ENCODE assay signal across 10 mouse cellular contexts in the genomic region with DNA sequence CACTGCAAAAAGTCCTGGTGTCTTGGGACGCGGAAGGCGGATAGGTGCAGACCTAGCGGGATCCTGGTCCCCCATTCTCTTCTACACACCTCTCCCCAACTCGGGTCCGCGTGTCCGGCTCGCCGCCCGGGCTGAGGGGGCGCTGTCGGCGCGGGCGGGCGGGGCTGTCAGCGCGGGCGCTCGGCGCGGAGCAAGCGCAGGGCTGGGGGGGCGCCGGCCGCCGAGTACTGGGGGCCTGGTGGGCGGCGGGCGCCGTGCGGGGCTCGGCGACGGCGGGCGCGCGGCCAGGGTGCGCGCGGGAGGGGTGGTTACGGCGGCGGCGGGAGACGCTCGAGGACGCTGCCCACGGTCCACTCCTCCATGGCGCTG. TPM values are rescaled to one million over a fixed set of nuclear protein-coding genes. Genes with fewer than 3 reads are reported as not detected.
DNase-seq lines count a peak whose midpoint lies in the region; ATAC-seq and TF ChIP-seq lines count a peak whose summit lies in the region.
"Had no signal": no experiment of that assay in that cellular context is flagged by ENCODE, and none has a peak within 500 bp of the region (broad histone marks: within the 10 kb centered on the region; RNA-seq: fewer than 3 reads in every experiment).

No protein-coding gene starts in this region.

- no peak for TF ChIP-seq POLR2A in testis, adult 2 months (IDR thresholded peaks at IDR 0.05; ENCODE audit: control insufficient read depth, low read depth, low read length)

- H3K9me3 ChIP-seq in liver, embryonic 15.5 days (replicated peaks), result no peaks in the 10 kb centered on the region
- H3K9me3 ChIP-seq in stomach, postnatal 0 days (ENCODE audit: control insufficient read depth, low read length), result no peaks in the 10 kb centered on the region

- peaks cover 23% of the 10 kb centered on the region for H3K4me1 ChIP-seq in testis, adult 2 months (ENCODE audit: control insufficient read depth, insufficient read depth, low read length)
- peaks cover 21% of the 10 kb centered on the region for H3K4me1 ChIP-seq in liver, embryonic 15.5 days (replicated peaks)
- H3K4me1 ChIP-seq in stomach, postnatal 0 days (replicated peaks; ENCODE audit: control insufficient read depth, insufficient read depth), result no peaks in the 10 kb centered on the region; the same call in 1 of the 2 replicates

- H3K4me3 ChIP-seq in testis, adult 2 months (ENCODE audit: control insufficient read depth, low read depth, low read length), result peak overlapping the region; percentile 48
- 0 out of 2 replicates have a peak overlapping the region, but pooled peaks have one; percentile 17 for H3K4me3 ChIP-seq in liver, embryonic 15.5 days (replicated peaks)
- H3K4me3 ChIP-seq in stomach, postnatal 0 days (ENCODE audit: low read depth, low read length), result peak overlapping the region; percentile 33
- H3K4me3 ChIP-seq: megakaryocyte, embryonic 14.5 days had no signal

- no peaks in the 10 kb centered on the region; the same call in 1 of the 2 replicates for H3K27me3 ChIP-seq in testis, adult 2 months (ENCODE audit: control insufficient read depth, insufficient read depth, low read length)
- peaks cover 84% of the 10 kb centered on the region for H3K27me3 ChIP-seq in liver, embryonic 15.5 days
- H3K27me3 ChIP-seq in stomach, postnatal 0 days (ENCODE audit: control insufficient read depth, insufficient read depth, low read length), result peaks cover 19% of the 10 kb centered on the region

- no peak for TF ChIP-seq CTCF in testis, adult 2 months (IDR thresholded peaks at IDR 0.05; ENCODE audit: control insufficient read depth, insufficient read depth, insufficient replicate concordance, low read depth, low read length)
- no peak; the same call in 1 of the 2 replicates for TF ChIP-seq CTCF in stomach, postnatal 0 days (IDR thresholded peaks at IDR 0.05; ENCODE audit: low read depth)

- DNase-seq in cerebellum, postnatal 10 days, result peak; percentile 47 to 52
- DNase-seq in cerebellum, adult 8-10 months, result no peak
- DNase-seq in testis, postnatal 14 days (ENCODE audit: low spot score), result no peak
- no peak for DNase-seq in stomach, postnatal 0 days (ENCODE audit: low spot score)
- no peak for DNase-seq in adrenal gland, postnatal 36 days
- no peak for DNase-seq in cerebellum, postnatal 25 days

- no peak for TF ChIP-seq EP300 in stomach, postnatal 0 days (optimal IDR thresholded peaks at IDR 0.05)

- H3K4me2 ChIP-seq in liver, embryonic 15.5 days, result peak overlapping the region; percentile 33; the same call in 1 of the 2 replicates
- H3K4me2 ChIP-seq in stomach, postnatal 0 days (replicated peaks; ENCODE audit: low read depth), result peak overlapping the region; percentile 54

- ATAC-seq in liver, embryonic 15.5 days (ENCODE audit: insufficient read depth), result no peak
- no peak for ATAC-seq in stomach, postnatal 0 days (ENCODE audit: low FRiP score, low TSS enrichment)

- no peak overlapping the region for H3K27ac ChIP-seq in testis, adult 2 months (ENCODE audit: control insufficient read depth, insufficient read depth, low read depth, low read length)
- H3K27ac ChIP-seq in liver, embryonic 15.5 days (replicated peaks), result no peak overlapping the region
- no peak overlapping the region for H3K27ac ChIP-seq in stomach, postnatal 0 days (replicated peaks)

- no peak overlapping the region for H3K9ac ChIP-seq in liver, embryonic 15.5 days
- no peak overlapping the region for H3K9ac ChIP-seq in stomach, postnatal 0 days (ENCODE audit: low read length)

- H3K36me3 ChIP-seq in testis, adult 2 months (ENCODE audit: control insufficient read depth, insufficient read depth, low read length), result no peaks in the 10 kb centered on the region
- H3K36me3 ChIP-seq in liver, embryonic 15.5 days (replicated peaks), result no peaks in the 10 kb centered on the region
- no peaks in the 10 kb centered on the region for H3K36me3 ChIP-seq in stomach, postnatal 0 days (ENCODE audit: control insufficient read depth, insufficient read depth, low read length)

- WGBS in liver, embryonic 15.5 days (ENCODE audit: insufficient replicate concordance), result under 1% methylated on average over 51 of the region's 52 CpGs
- under 1% methylated on average over 27 of the region's 52 CpGs for WGBS in stomach, postnatal 0 days

RNA-seq across cellular contexts. Expression of gene Kif26a, which starts 2.2 kb away (rescaled TPM):
- 0.98 and 1.1 TPM in 2 replicates for polyA plus RNA-seq in testis, adult 2 months (2012; rRNA removed)
- 0.10 and 0.22 TPM in 2 replicates for polyA plus RNA-seq in liver, embryonic 15.5 days (2015; fragmentation: Nextera tagmentation; extraction: Ambion mirVana)
- polyA plus RNA-seq in stomach, postnatal 0 days (2015; fragmentation: Nextera tagmentation; extraction: Ambion mirVana), result 0.75 and 0.80 TPM in 2 replicates
- total RNA-seq in adrenal gland, postnatal 36 days (2021), result 1 to 10 TPM; 4.9 to 9.5 TPM

RNA-seq across cellular contexts. Expression of gene Aspg, which starts 37.3 kb away (rescaled TPM):
- polyA plus RNA-seq in testis, adult 2 months (2012; rRNA removed), result 1.2 and 5.4 TPM in 2 replicates
- polyA plus RNA-seq in liver, embryonic 15.5 days (2015; fragmentation: Nextera tagmentation; extraction: Ambion mirVana), result 0.28 and 0.36 TPM in 2 replicates
- polyA plus RNA-seq in stomach, postnatal 0 days (2015; fragmentation: Nextera tagmentation; extraction: Ambion mirVana), result 6.0 and 6.9 TPM in 2 replicates
- 10 to 100 TPM; 23.9 to 38.3 TPM for total RNA-seq in adrenal gland, postnatal 36 days (2021)
- total RNA-seq: gastrocnemius, adult 18-20 months had no signal

Comparison
In these comparisons a context has a peak if more than half of its experiments do, and no peak if none do; other contexts are left out.
1. DNase-seq: peak in cerebellum, postnatal 10 days (2 of 2); none in cerebellum, adult 8-10 months (single experiment), testis, postnatal 14 days (single experiment), stomach, postnatal 0 days (single experiment), adrenal gland, postnatal 36 days (0 of 2) and cerebellum, postnatal 25 days (0 of 2).
2. Peak in every context shown above with its lines, with median percentiles within 50 percentile points of each other: H3K4me3 ChIP-seq.